Mouse (Mus musculus): Measurements from ENCODE around the gene Inip. TPM values are rescaled to one million over a fixed set of nuclear protein-coding genes. Genes with fewer than 3 reads are reported as not detected.

The Inip gene
- polyA plus RNA-seq, 1 experiment: 10.1 TPM

GRCm38 (mm10) chr4:59821516-59821915 is 20.1 kb upstream of the Inip start:
- no peak overlapping the region for H3K27ac ChIP-seq (ENCODE audit: insufficient read depth, low read length)
- TF ChIP-seq POLR2A (IDR thresholded peaks at IDR 0.05; ENCODE audit: low read depth, low read length): no peak
- no peak for DNase-seq (ENCODE audit: low read depth in 1 of 2, low spot score in 2 of 2)
- no peak overlapping the region for H3K4me3 ChIP-seq (ENCODE audit: extremely low read depth, insufficient read depth, insufficient read length)
- peaks cover 50% of the 10 kb centered on the region for H3K4me1 ChIP-seq (ENCODE audit: control insufficient read depth, insufficient read depth, insufficient read length)
- 71% methylated on average over 1 of the region's 1 CpGs for WGBS
- H3K36me3 ChIP-seq (ENCODE audit: control insufficient read depth, insufficient read depth, low read length): no peaks in the 10 kb centered on the region
- H3K27me3 ChIP-seq (ENCODE audit: control insufficient read depth, insufficient read depth, low read length): no peaks in the 10 kb centered on the region

GRCm38 (mm10) chr4:59819477-59820022 is 18.2 kb upstream of the Inip start:
- 28% methylated on average over 12 of the region's 12 CpGs for WGBS
- peak overlapping the region; percentile 69 for H3K27ac ChIP-seq (ENCODE audit: insufficient read depth, low read length)
- DNase-seq (ENCODE audit: low read depth in 1 of 2, low spot score in 2 of 2): no peak
- no peaks in the 10 kb centered on the region for H3K27me3 ChIP-seq (ENCODE audit: control insufficient read depth, insufficient read depth, low read length)
- H3K4me1 ChIP-seq (ENCODE audit: control insufficient read depth, insufficient read depth, insufficient read length): peaks cover 55% of the 10 kb centered on the region
- TF ChIP-seq POLR2A (IDR thresholded peaks at IDR 0.05; ENCODE audit: low read depth, low read length) (no peak), CTCF (IDR thresholded peaks at IDR 0.05; ENCODE audit: extremely low read depth, insufficient read depth, insufficient read length, insufficient replicate concordance) (no peak)
- no peak overlapping the region for H3K4me3 ChIP-seq (ENCODE audit: extremely low read depth, insufficient read depth, insufficient read length)
- H3K36me3 ChIP-seq (ENCODE audit: control insufficient read depth, insufficient read depth, low read length): no peaks in the 10 kb centered on the region

- WGBS: 10% methylated on average over 7 of the region's 7 CpGs
- peak overlapping the region; percentile 69 for H3K27ac ChIP-seq (ENCODE audit: insufficient read depth, low read length)
- no peak for DNase-seq (ENCODE audit: low read depth in 1 of 2, low spot score in 2 of 2)
- no peaks in the 10 kb centered on the region for H3K36me3 ChIP-seq (ENCODE audit: control insufficient read depth, insufficient read depth, low read length)
- peaks cover 60% of the 10 kb centered on the region for H3K4me1 ChIP-seq (ENCODE audit: control insufficient read depth, insufficient read depth, insufficient read length)
- TF ChIP-seq POLR2A (IDR thresholded peaks at IDR 0.05; ENCODE audit: low read depth, low read length) (no peak), CTCF (IDR thresholded peaks at IDR 0.05; ENCODE audit: extremely low read depth, insufficient read depth, insufficient read length, insufficient replicate concordance) (no peak)
- no peaks in the 10 kb centered on the region for H3K27me3 ChIP-seq (ENCODE audit: control insufficient read depth, insufficient read depth, low read length)
- no peak overlapping the region for H3K4me3 ChIP-seq (ENCODE audit: extremely low read depth, insufficient read depth, insufficient read length)
Measured at GRCm38 (mm10) chr4:59819054-59819472, 17.7 kb upstream of the Inip start.

- TF ChIP-seq CTCF (IDR thresholded peaks at IDR 0.05; ENCODE audit: extremely low read depth, insufficient read depth, insufficient read length, insufficient replicate concordance) (no peak), POLR2A (IDR thresholded peaks at IDR 0.05; ENCODE audit: low read depth, low read length) (no peak)
Measured at GRCm38 (mm10) chr4:59818498-59818897, 17.1 kb upstream of the Inip start.

GRCm38 (mm10) chr4:59817790-59818189 is 16.4 kb upstream of the Inip start:
- no peak for TF ChIP-seq POLR2A (IDR thresholded peaks at IDR 0.05; ENCODE audit: low read depth, low read length)
- no peak for TF ChIP-seq CTCF (IDR thresholded peaks at IDR 0.05; ENCODE audit: extremely low read depth, insufficient read depth, insufficient read length, insufficient replicate concordance)
- H3K27me3 ChIP-seq (ENCODE audit: control insufficient read depth, insufficient read depth, low read length): no peaks in the 10 kb centered on the region
- peak overlapping the region; percentile 64 for H3K27ac ChIP-seq (ENCODE audit: insufficient read depth, low read length)
- H3K36me3 ChIP-seq (ENCODE audit: control insufficient read depth, insufficient read depth, low read length): no peaks in the 10 kb centered on the region
- H3K4me3 ChIP-seq (ENCODE audit: extremely low read depth, insufficient read depth, insufficient read length): no peak overlapping the region
- 71% methylated on average over 5 of the region's 5 CpGs for WGBS
- DNase-seq (ENCODE audit: low read depth in 1 of 2, low spot score in 2 of 2): no peak
- H3K4me1 ChIP-seq (ENCODE audit: control insufficient read depth, insufficient read depth, insufficient read length): peaks cover 60% of the 10 kb centered on the region

More at GRCm38 (mm10) chr4:59818498-59818897, 17.1 kb upstream of the Inip start:
- WGBS: 73% methylated on average over 10 of the region's 10 CpGs
- H3K27ac ChIP-seq (ENCODE audit: insufficient read depth, low read length): peak overlapping the region; percentile 69
- peaks cover 63% of the 10 kb centered on the region for H3K4me1 ChIP-seq (ENCODE audit: control insufficient read depth, insufficient read depth, insufficient read length)
- DNase-seq (ENCODE audit: low read depth in 1 of 2, low spot score in 2 of 2): no peak
- H3K4me3 ChIP-seq (ENCODE audit: extremely low read depth, insufficient read depth, insufficient read length): no peak overlapping the region
- H3K27me3 ChIP-seq (ENCODE audit: control insufficient read depth, insufficient read depth, low read length): no peaks in the 10 kb centered on the region
- no peaks in the 10 kb centered on the region for H3K36me3 ChIP-seq (ENCODE audit: control insufficient read depth, insufficient read depth, low read length)

GRCm38 (mm10) chr4:59816477-59816876 is 15.1 kb upstream of the Inip start:
- Histone ChIP-seq H3K27me3 (ENCODE audit: control insufficient read depth, insufficient read depth, low read length) (no peaks in the 10 kb centered on the region), H3K27ac (ENCODE audit: insufficient read depth, low read length) (peak overlapping the region; percentile 37; the same call in 1 of the 2 replicates), H3K36me3 (ENCODE audit: control insufficient read depth, insufficient read depth, low read length) (no peaks in the 10 kb centered on the region), H3K4me3 (ENCODE audit: extremely low read depth, insufficient read depth, insufficient read length) (no peak overlapping the region), H3K4me1 (ENCODE audit: control insufficient read depth, insufficient read depth, insufficient read length) (peaks cover 52% of the 10 kb centered on the region; the same call in 1 of the 2 replicates)
- DNase-seq (ENCODE audit: low read depth in 1 of 2, low spot score in 2 of 2): no peak
- TF ChIP-seq POLR2A (IDR thresholded peaks at IDR 0.05; ENCODE audit: low read depth, low read length) (no peak), CTCF (IDR thresholded peaks at IDR 0.05; ENCODE audit: extremely low read depth, insufficient read depth, insufficient read length, insufficient replicate concordance) (no peak)
- 58% methylated on average over 9 of the region's 9 CpGs for WGBS

- no peak overlapping the region for H3K4me3 ChIP-seq (ENCODE audit: extremely low read depth, insufficient read depth, insufficient read length)
Measured at GRCm38 (mm10) chr4:59816016-59816415, 14.6 kb upstream of the Inip start.

More at GRCm38 (mm10) chr4:59816016-59816415, 14.6 kb upstream of the Inip start:
- 59% methylated on average over 5 of the region's 5 CpGs for WGBS
- H3K27me3 ChIP-seq (ENCODE audit: control insufficient read depth, insufficient read depth, low read length): no peaks in the 10 kb centered on the region
- peaks cover 52% of the 10 kb centered on the region; the same call in 1 of the 2 replicates for H3K4me1 ChIP-seq (ENCODE audit: control insufficient read depth, insufficient read depth, insufficient read length)
- H3K27ac ChIP-seq (ENCODE audit: insufficient read depth, low read length): peak overlapping the region; percentile 54; the same call in 1 of the 2 replicates
- TF ChIP-seq CTCF (IDR thresholded peaks at IDR 0.05; ENCODE audit: extremely low read depth, insufficient read depth, insufficient read length, insufficient replicate concordance) (no peak), POLR2A (IDR thresholded peaks at IDR 0.05; ENCODE audit: low read depth, low read length) (no peak)
- DNase-seq (ENCODE audit: low read depth in 1 of 2, low spot score in 2 of 2): no peak
- no peaks in the 10 kb centered on the region for H3K36me3 ChIP-seq (ENCODE audit: control insufficient read depth, insufficient read depth, low read length)

Measured in spleen, adult 2 months (tissue).